9 mouse cellular contexts compared by ENCODE assay signal in genomic region chr10:102735207-102735606, GRCm38 (mm10).
A peak's percentile ranks its signal among the peaks of the same experiment; 100 is the strongest.
DNase-seq lines count a peak whose midpoint lies in the region; ATAC-seq and TF ChIP-seq lines count a peak whose summit lies in the region.
"Had no signal": no experiment of that assay in that cellular context is flagged by ENCODE, and none has a peak within 500 bp of the region (broad histone marks: within the 10 kb centered on the region; RNA-seq: fewer than 3 reads in every experiment).

No protein-coding gene starts in this region.

- H3K4me2 ChIP-seq in intestine, embryonic 16.5 days (ENCODE audit: low read depth, low read length) = no peak overlapping the region
- H3K4me2 ChIP-seq: stomach, embryonic 15.5 days had no signal

- H3K9me3 ChIP-seq in intestine, embryonic 16.5 days (ENCODE audit: control insufficient read depth, low read length) = no peaks in the 10 kb centered on the region
- H3K9me3 ChIP-seq: stomach, embryonic 15.5 days had no signal

- no peaks in the 10 kb centered on the region for H3K27me3 ChIP-seq in intestine, embryonic 16.5 days (replicated peaks; ENCODE audit: control insufficient read depth, insufficient read depth, low read length)
- H3K27me3 ChIP-seq: stomach, embryonic 15.5 days had no signal

- no peak overlapping the region for H3K4me3 ChIP-seq in left cerebral cortex, adult 2 months
- no peak overlapping the region for H3K4me3 ChIP-seq in intestine, embryonic 16.5 days (ENCODE audit: low read length)
- H3K4me3 ChIP-seq: stomach, embryonic 15.5 days had no signal

- ATAC-seq in intestine, embryonic 16.5 days = no peak

- 43% methylated on average over 3 of the region's 3 CpGs for WGBS in intestine, embryonic 16.5 days

- DNase-seq in gastrocnemius, postnatal 10 days = peak; percentile 10
- no peak for DNase-seq in gastrocnemius, adult 8-10 months (ENCODE audit: low spot score in 2 of 2)
- DNase-seq in 3T3-L1 (ENCODE audit: low read depth, low spot score) = peak; percentile 41
- DNase-seq in adrenal gland, adult 2 months = peak; percentile 25
- DNase-seq in heart, postnatal 14 days = peak; percentile 30 to 51
- peak; percentile 13 to 16 for DNase-seq in left cerebral cortex, adult 2 months (ENCODE audit: extremely low spot score in 1 of 2, low spot score in 2 of 2)
- DNase-seq in ovary, postnatal 10 days (ENCODE audit: low spot score) = no peak

- H3K4me1 ChIP-seq in intestine, embryonic 16.5 days (ENCODE audit: control insufficient read depth, insufficient read depth, low read length) = no peaks in the 10 kb centered on the region
- H3K4me1 ChIP-seq: stomach, embryonic 15.5 days had no signal

- peak; percentile 71 for TF ChIP-seq CTCF in left cerebral cortex, adult 2 months (IDR thresholded peaks at IDR 0.05)

- H3K36me3 ChIP-seq in intestine, embryonic 16.5 days (ENCODE audit: control insufficient read depth, insufficient read depth, low read length) = no peaks in the 10 kb centered on the region
- H3K36me3 ChIP-seq: stomach, embryonic 15.5 days had no signal

- no peak overlapping the region for H3K27ac ChIP-seq in left cerebral cortex, adult 2 months
- H3K27ac ChIP-seq in intestine, embryonic 16.5 days (ENCODE audit: low read length) = no peak overlapping the region
- H3K27ac ChIP-seq: stomach, embryonic 15.5 days had no signal

- H3K9ac ChIP-seq in intestine, embryonic 16.5 days (ENCODE audit: low read depth, low read length) = no peak overlapping the region
- H3K9ac ChIP-seq: stomach, embryonic 15.5 days had no signal

- intact Hi-C loops in heart, postnatal 14 days (cut with DNase I) = loop anchor here (2.0 to 10.0 kb wide), 3 partner anchors 87 to 236 kb away; no protein-coding TSS in a partner anchor
- intact Hi-C loops in left cerebral cortex, adult 2 months (cut with DNase I) = loop anchor here (2.0 to 5.0 kb wide), 2 partner anchors 87 to 236 kb away; no protein-coding TSS in a partner anchor

Comparison
In these comparisons a context has a peak if more than half of its experiments do, and no peak if none do; other contexts are left out.
1. DNase-seq: peak in gastrocnemius, postnatal 10 days (single experiment), 3T3-L1 (single experiment), adrenal gland, adult 2 months (single experiment), heart, postnatal 14 days (2 of 2) and left cerebral cortex, adult 2 months (2 of 2); none in gastrocnemius, adult 8-10 months (0 of 2) and ovary, postnatal 10 days (single experiment).